Mouse (Mus musculus) intestine, embryonic 14.5 days (tissue): Measurements from ENCODE around the gene Fmo3. TPM values are rescaled to one million over a fixed set of nuclear protein-coding genes. Genes with fewer than 3 reads are reported as not detected.

Experiments used
- ATAC-seq: fragments of 200-750 bp; cut with Nextera tagmentation; replicated peaks from 2 replicates; pipeline ENCODE4 v1.8.0; 2017; ENCODE audit warnings: low read depth, moderate number of reproducible peaks, moderate TSS enrichment, moderate library complexity; ENCODE audit not compliant: low FRiP score, low TSS enrichment
- DNase-seq: peaks from one replicate; pipeline ENCODE4 v3.0.0-alpha.2; 2018; ENCODE audit warnings: low spot score
- H3K27ac ChIP-seq: fragments of 300-500 bp; sonication (generic); 2 replicates; pipeline ENCODE4 v1.5.1; 2014; ENCODE audit warnings: low read depth, mild to moderate bottlenecking, control low read depth
- H3K27me3 ChIP-seq: fragments of 300-500 bp; sonication (generic); replicated peaks from 2 replicates; pipeline ENCODE4 v1.6.1; 2014; ENCODE audit warnings: low read length, control low read depth; ENCODE audit not compliant: control insufficient read depth, insufficient read depth
- H3K36me3 ChIP-seq: fragments of 300-500 bp; sonication (generic); 2 replicates; pipeline ENCODE4 v1.6.1; 2014; ENCODE audit warnings: low read length, control low read depth; ENCODE audit not compliant: control insufficient read depth, insufficient read depth
- H3K4me1 ChIP-seq: fragments of 300-500 bp; sonication (generic); replicated peaks from 2 replicates; pipeline ENCODE4 v1.6.1; 2014; ENCODE audit warnings: low read length, control low read depth, mixed read lengths; ENCODE audit not compliant: control insufficient read depth, insufficient read depth
- H3K4me2 ChIP-seq: fragments of 300-500 bp; sonication (generic); 2 replicates; pipeline ENCODE4 v1.6.1; 2014; ENCODE audit warnings: low read length
- H3K4me3 ChIP-seq: fragments of 300-500 bp; sonication (generic); 2 replicates; pipeline ENCODE4 v1.5.1; 2014; ENCODE audit warnings: low read depth, low read length, control low read depth, mixed read lengths
- H3K9ac ChIP-seq: fragments of 300-500 bp; sonication (generic); 2 replicates; pipeline ENCODE4 v1.6.1; 2014; ENCODE audit warnings: mild to moderate bottlenecking, low read length
- H3K9me3 ChIP-seq: fragments of 300-500 bp; sonication (generic); 2 replicates; pipeline ENCODE4 v1.6.1; 2016; ENCODE audit warnings: low read length, control low read depth; ENCODE audit not compliant: control insufficient read depth
- WGBS: fragments of 180-500 bp; shearing (Covaris S2); extraction: QIAGEN DNeasy Blood & Tissue Kit; methylation state at CpG from one replicate; pipeline ENCODE4 v1.1.7; 2014; 5-methylcytosine and 5-hydroxymethylcytosine counted together
- polyA plus RNA-seq: library from polyadenylated mRNA; unstranded; fragments of >200 nt; fragmentation: Nextera tagmentation; extraction: Ambion mirVana; gene quantifications from 2 replicates; pipeline ENCODE4 v1.2.1, GENCODE M21; 2014

The Fmo3 gene
- polyA plus RNA-seq, 1 experiment from 2014 or later = 0.08 TPM

- H3K27ac ChIP-seq = no peak overlapping the region
- no peaks in the 10 kb centered on the region for H3K4me1 ChIP-seq
- DNase-seq (no peak), ATAC-seq (no peak)
- H3K36me3 ChIP-seq = no peaks in the 10 kb centered on the region
- 86% methylated on average over 1 of the region's 1 CpGs for WGBS
- H3K9me3 ChIP-seq = no peaks in the 10 kb centered on the region
- H3K4me2 ChIP-seq = no peak overlapping the region
- no peak overlapping the region for H3K4me3 ChIP-seq
- no peaks in the 10 kb centered on the region for H3K27me3 ChIP-seq
- H3K9ac ChIP-seq = no peak overlapping the region
These were observed 26.9 kb downstream of the Fmo3 start for GRCm38 (mm10) chr1:162957422-162957821.

GRCm38 (mm10) chr1:162953079-162953478 lies 31.2 kb downstream of the Fmo3 start:
- H3K4me1 ChIP-seq = no peaks in the 10 kb centered on the region
- WGBS = 49% methylated on average over 2 of the region's 2 CpGs
- no peak overlapping the region for H3K27ac ChIP-seq
- DNase-seq (no peak), ATAC-seq (no peak)
- H3K4me2 ChIP-seq = no peak overlapping the region
- no peak overlapping the region for H3K9ac ChIP-seq
- H3K27me3 ChIP-seq = no peaks in the 10 kb centered on the region
- H3K9me3 ChIP-seq = no peaks in the 10 kb centered on the region
- H3K36me3 ChIP-seq = no peaks in the 10 kb centered on the region
- no peak overlapping the region for H3K4me3 ChIP-seq

GRCm38 (mm10) chr1:162949763-162950162 lies 34.6 kb downstream of the Fmo3 start:
- no peak for ATAC-seq
- DNase-seq = no peak
- 87% methylated on average over 1 of the region's 1 CpGs for WGBS

GRCm38 (mm10) chr1:162947934-162948333 lies 36.4 kb downstream of the Fmo3 start:
- H3K4me3 ChIP-seq = no peak overlapping the region
- H3K9ac ChIP-seq = no peak overlapping the region
- H3K4me1 ChIP-seq = no peaks in the 10 kb centered on the region
- DNase-seq (no peak), ATAC-seq (no peak)
- no peak overlapping the region for H3K4me2 ChIP-seq
- no peaks in the 10 kb centered on the region for H3K9me3 ChIP-seq
- 90% methylated on average over 6 of the region's 6 CpGs for WGBS
- H3K36me3 ChIP-seq = no peaks in the 10 kb centered on the region
- no peaks in the 10 kb centered on the region for H3K27me3 ChIP-seq
- H3K27ac ChIP-seq = no peak overlapping the region

More at GRCm38 (mm10) chr1:162949763-162950162, 34.6 kb downstream of the Fmo3 start:
- Histone ChIP-seq H3K27me3 (no peaks in the 10 kb centered on the region), H3K27ac (no peak overlapping the region), H3K4me3 (no peak overlapping the region), H3K9ac (no peak overlapping the region), H3K4me2 (no peak overlapping the region), H3K9me3 (no peaks in the 10 kb centered on the region), H3K4me1 (no peaks in the 10 kb centered on the region), H3K36me3 (no peaks in the 10 kb centered on the region)

GRCm38 (mm10) chr1:162946837-162947558 lies 37.3 kb downstream of the Fmo3 start:
- no peaks in the 10 kb centered on the region for H3K9me3 ChIP-seq
- WGBS = 71% methylated on average over 4 of the region's 4 CpGs
- no peak overlapping the region for H3K9ac ChIP-seq
- no peaks in the 10 kb centered on the region for H3K4me1 ChIP-seq
- no peaks in the 10 kb centered on the region for H3K27me3 ChIP-seq
- H3K4me2 ChIP-seq = no peak overlapping the region
- H3K4me3 ChIP-seq = no peak overlapping the region
- ATAC-seq = no peak
- H3K36me3 ChIP-seq = no peaks in the 10 kb centered on the region
- DNase-seq = no peak
- H3K27ac ChIP-seq = no peak overlapping the region

GRCm38 (mm10) chr1:162943700-162944099 lies 40.6 kb downstream of the Fmo3 start:
- 63% methylated on average over 6 of the region's 6 CpGs for WGBS
- ATAC-seq = no peak
- Histone ChIP-seq H3K4me3 (no peak overlapping the region), H3K9ac (no peak overlapping the region), H3K27ac (no peak overlapping the region), H3K4me2 (no peak overlapping the region), H3K36me3 (no peaks in the 10 kb centered on the region), H3K27me3 (no peaks in the 10 kb centered on the region), H3K9me3 (no peaks in the 10 kb centered on the region), H3K4me1 (no peaks in the 10 kb centered on the region)
- DNase-seq = no peak

GRCm38 (mm10) chr1:162938696-162939351 lies 45.5 kb downstream of the Fmo3 start:
- 75% methylated on average over 4 of the region's 4 CpGs for WGBS
- H3K4me2 ChIP-seq = no peak overlapping the region
- H3K27ac ChIP-seq = peak overlapping the region; percentile 38
- no peaks in the 10 kb centered on the region for H3K36me3 ChIP-seq
- H3K9ac ChIP-seq = no peak overlapping the region
- H3K4me1 ChIP-seq = no peaks in the 10 kb centered on the region
- no peak overlapping the region for H3K4me3 ChIP-seq
- no peaks in the 10 kb centered on the region for H3K9me3 ChIP-seq
- no peaks in the 10 kb centered on the region for H3K27me3 ChIP-seq
- DNase-seq = no peak
- ATAC-seq = peak; percentile 82

GRCm38 (mm10) chr1:162937970-162938695 lies 46.2 kb downstream of the Fmo3 start:
- no peak overlapping the region for H3K9ac ChIP-seq
- no peaks in the 10 kb centered on the region for H3K36me3 ChIP-seq
- H3K4me3 ChIP-seq = no peak overlapping the region
- peak overlapping the region; percentile 33; the same call in 1 of the 2 replicates for H3K27ac ChIP-seq
- ATAC-seq (no peak; the same call in 1 of the 2 replicates), DNase-seq (no peak)
- H3K4me1 ChIP-seq = no peaks in the 10 kb centered on the region
- H3K4me2 ChIP-seq = no peak overlapping the region
- 64% methylated on average over 5 of the region's 5 CpGs for WGBS
- H3K27me3 ChIP-seq = no peaks in the 10 kb centered on the region
- H3K9me3 ChIP-seq = no peaks in the 10 kb centered on the region
